Mouse (Mus musculus): ENCODE results near the gene Nckap5. TPM values are rescaled to one million over a fixed set of nuclear protein-coding genes. Genes with fewer than 3 reads are reported as not detected.

Gene Nckap5
- polyA plus RNA-seq, 1 experiment = 3.1 TPM

- no peak for DNase-seq
- Histone ChIP-seq H3K27ac (ENCODE audit: insufficient read depth, low read depth, low read length) (no peak overlapping the region), H3K4me3 (ENCODE audit: insufficient read depth, low read depth, low read length) (no peak overlapping the region), H3K4me1 (ENCODE audit: control insufficient read depth, insufficient read depth, low read length) (no peaks in the 10 kb centered on the region), H3K27me3 (replicated peaks; ENCODE audit: control insufficient read depth, insufficient read depth, low read length) (no peaks in the 10 kb centered on the region; the same call in 1 of the 2 replicates), H3K36me3 (ENCODE audit: control insufficient read depth, insufficient read depth, low read length) (no peaks in the 10 kb centered on the region)
- WGBS = 61% methylated on average over 9 of the region's 9 CpGs
- TF ChIP-seq CTCF (conservative IDR thresholded peaks at IDR 0.05; ENCODE audit: insufficient read depth, insufficient read length, low read depth, low read length) = no peak
- no peak for TF ChIP-seq POLR2A (IDR thresholded peaks at IDR 0.05; ENCODE audit: low read depth, low read length)
Observed at GRCm38 (mm10) chr1:126451472-126451871, 379.1 kb downstream of the Nckap5 start.

DNA sequence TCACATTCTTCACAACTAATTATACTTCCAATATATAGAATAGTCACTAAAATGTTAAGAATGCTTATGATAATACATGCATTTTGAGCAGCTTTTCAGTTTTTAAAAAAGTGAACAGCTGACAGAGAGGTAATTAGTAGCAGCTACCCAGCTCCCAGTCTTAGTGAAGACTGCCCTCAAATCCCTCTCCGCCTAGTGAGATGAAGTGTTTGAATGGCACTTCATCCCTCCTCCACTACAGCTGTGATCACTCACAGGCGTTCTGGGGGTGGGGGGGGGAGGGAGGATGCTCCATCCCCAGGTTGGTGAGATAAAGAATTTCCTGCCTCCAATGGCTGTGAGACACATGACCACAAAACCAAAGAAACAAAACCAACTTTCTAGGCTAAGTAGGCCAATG is 381.2 kb downstream of the Nckap5 start:
- TF ChIP-seq POLR2A (IDR thresholded peaks at IDR 0.05; ENCODE audit: low read depth, low read length) = no peak
- no peak for TF ChIP-seq CTCF (conservative IDR thresholded peaks at IDR 0.05; ENCODE audit: insufficient read depth, insufficient read length, low read depth, low read length)
- Histone ChIP-seq H3K27ac (ENCODE audit: insufficient read depth, low read depth, low read length) (no peak overlapping the region), H3K4me3 (ENCODE audit: insufficient read depth, low read depth, low read length) (no peak overlapping the region), H3K27me3 (replicated peaks; ENCODE audit: control insufficient read depth, insufficient read depth, low read length) (no peaks in the 10 kb centered on the region; the same call in 1 of the 2 replicates), H3K36me3 (ENCODE audit: control insufficient read depth, insufficient read depth, low read length) (no peaks in the 10 kb centered on the region), H3K4me1 (ENCODE audit: control insufficient read depth, insufficient read depth, low read length) (no peaks in the 10 kb centered on the region)
- 63% methylated on average over 2 of the region's 2 CpGs for WGBS
- DNase-seq = no peak

GRCm38 (mm10) chr1:126443890-126444289 is 386.7 kb downstream of the Nckap5 start:
- 65% methylated on average over 2 of the region's 2 CpGs for WGBS

DNA sequence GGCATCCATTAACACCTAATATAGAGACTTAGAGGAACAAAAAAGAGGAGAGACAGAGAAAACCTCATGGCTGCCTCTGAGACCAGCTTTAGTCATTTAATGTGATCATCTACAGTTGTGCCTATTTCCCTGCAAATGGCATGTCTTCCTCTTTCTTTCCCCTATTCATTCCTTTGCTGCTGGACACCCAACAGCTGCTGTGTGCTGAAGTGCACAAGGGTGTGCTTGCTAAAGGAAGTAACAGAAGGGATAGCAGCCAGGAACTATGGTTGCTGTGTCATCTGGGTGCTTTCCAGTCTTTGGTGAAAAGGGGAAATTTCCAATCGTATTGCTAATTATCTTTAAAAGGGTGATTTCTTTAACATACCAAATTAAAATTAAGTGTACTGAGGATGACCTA is 387.9 kb downstream of the Nckap5 start:
- no peaks in the 10 kb centered on the region; the same call in 1 of the 2 replicates for H3K27me3 ChIP-seq (replicated peaks; ENCODE audit: control insufficient read depth, insufficient read depth, low read length)
- no peak overlapping the region for H3K27ac ChIP-seq (ENCODE audit: insufficient read depth, low read depth, low read length)
- no peak overlapping the region for H3K4me3 ChIP-seq (ENCODE audit: insufficient read depth, low read depth, low read length)
- 80% methylated on average over 1 of the region's 1 CpGs for WGBS
- H3K36me3 ChIP-seq (ENCODE audit: control insufficient read depth, insufficient read depth, low read length) = no peaks in the 10 kb centered on the region
- H3K4me1 ChIP-seq (ENCODE audit: control insufficient read depth, insufficient read depth, low read length) = no peaks in the 10 kb centered on the region
- no peak for DNase-seq
- no peak for TF ChIP-seq POLR2A (IDR thresholded peaks at IDR 0.05; ENCODE audit: low read depth, low read length)
- no peak for TF ChIP-seq CTCF (conservative IDR thresholded peaks at IDR 0.05; ENCODE audit: insufficient read depth, insufficient read length, low read depth, low read length)

More at GRCm38 (mm10) chr1:126443890-126444289, 386.7 kb downstream of the Nckap5 start:
- H3K4me1 ChIP-seq (ENCODE audit: control insufficient read depth, insufficient read depth, low read length) = no peaks in the 10 kb centered on the region
- no peak for TF ChIP-seq POLR2A (IDR thresholded peaks at IDR 0.05; ENCODE audit: low read depth, low read length)
- TF ChIP-seq CTCF (conservative IDR thresholded peaks at IDR 0.05; ENCODE audit: insufficient read depth, insufficient read length, low read depth, low read length) = no peak
- no peak overlapping the region for H3K27ac ChIP-seq (ENCODE audit: insufficient read depth, low read depth, low read length)
- DNase-seq = no peak
- H3K36me3 ChIP-seq (ENCODE audit: control insufficient read depth, insufficient read depth, low read length) = no peaks in the 10 kb centered on the region
- H3K27me3 ChIP-seq (replicated peaks; ENCODE audit: control insufficient read depth, insufficient read depth, low read length) = no peaks in the 10 kb centered on the region; the same call in 1 of the 2 replicates
- no peak overlapping the region for H3K4me3 ChIP-seq (ENCODE audit: insufficient read depth, low read depth, low read length)

DNA sequence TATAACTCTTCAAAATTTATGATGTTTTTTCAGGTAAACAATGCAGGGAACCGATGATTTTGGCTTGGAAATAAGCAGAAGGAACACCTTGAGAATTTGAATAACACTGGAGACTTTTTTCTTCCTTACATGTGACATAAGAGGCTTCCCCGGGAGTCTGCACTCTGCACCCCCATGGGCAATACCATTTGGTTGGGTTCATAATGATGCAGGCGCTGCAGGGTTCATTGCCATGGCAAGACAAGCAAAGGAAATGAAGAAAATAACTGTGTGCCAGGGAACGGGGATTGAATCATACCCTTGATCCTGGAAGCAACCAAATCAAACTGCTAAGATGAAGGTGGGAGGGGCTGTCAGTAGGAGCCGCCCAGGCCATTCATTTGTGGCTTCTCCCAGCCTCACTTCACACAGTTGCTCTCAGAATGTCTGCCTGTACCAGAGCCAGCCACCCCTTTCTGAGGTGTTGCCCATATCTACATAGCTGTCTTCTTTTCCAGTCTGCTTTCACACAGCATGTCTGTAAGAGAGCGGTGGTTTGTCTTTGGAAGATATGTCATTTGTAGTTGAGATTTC is 392.5 kb downstream of the Nckap5 start:
- no peak for DNase-seq
- Histone ChIP-seq H3K27me3 (replicated peaks; ENCODE audit: control insufficient read depth, insufficient read depth, low read length) (no peaks in the 10 kb centered on the region; the same call in 1 of the 2 replicates), H3K4me3 (ENCODE audit: insufficient read depth, low read depth, low read length) (no peak overlapping the region), H3K36me3 (ENCODE audit: control insufficient read depth, insufficient read depth, low read length) (no peaks in the 10 kb centered on the region), H3K4me1 (ENCODE audit: control insufficient read depth, insufficient read depth, low read length) (no peaks in the 10 kb centered on the region), H3K27ac (ENCODE audit: insufficient read depth, low read depth, low read length) (no peak overlapping the region)
- 78% methylated on average over 6 of the region's 6 CpGs for WGBS
- TF ChIP-seq POLR2A (IDR thresholded peaks at IDR 0.05; ENCODE audit: low read depth, low read length) (no peak), CTCF (conservative IDR thresholded peaks at IDR 0.05; ENCODE audit: insufficient read depth, insufficient read length, low read depth, low read length) (no peak)

DNA sequence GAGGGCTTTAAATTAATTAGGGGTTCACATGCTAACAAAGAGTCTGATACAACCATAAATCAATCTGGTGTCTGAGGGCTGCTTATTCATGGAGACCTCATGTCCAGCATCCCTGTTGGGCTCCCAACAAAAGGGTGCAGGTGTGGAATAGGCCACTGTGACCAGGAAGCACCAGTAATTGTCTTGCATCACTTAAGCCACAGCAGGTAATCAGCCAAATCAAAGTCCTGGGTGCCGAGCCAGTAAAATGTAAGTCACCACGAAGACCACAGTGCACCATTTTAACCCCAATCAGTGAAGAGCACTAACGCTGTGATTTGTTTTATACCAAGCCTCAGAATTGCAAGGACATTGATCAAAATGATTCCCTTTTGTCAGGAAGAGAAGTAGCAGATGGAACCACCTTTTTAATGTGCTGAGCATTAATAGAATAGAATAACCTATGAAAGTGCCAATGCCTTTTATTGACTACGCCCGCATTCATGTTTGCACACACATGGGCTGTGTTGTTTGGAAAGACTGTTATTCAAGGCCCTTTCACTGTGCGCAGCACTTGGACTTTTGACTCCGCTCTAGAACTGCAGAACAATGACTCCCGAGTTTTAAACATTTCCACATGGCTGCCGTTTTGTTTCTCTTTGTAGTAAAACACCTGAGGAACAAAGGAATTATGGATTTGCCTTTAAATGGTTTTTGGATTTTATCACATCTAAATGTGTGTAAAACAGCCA is 393.5 kb downstream of the Nckap5 start:
- Histone ChIP-seq H3K27ac (ENCODE audit: insufficient read depth, low read depth, low read length) (no peak overlapping the region), H3K36me3 (ENCODE audit: control insufficient read depth, insufficient read depth, low read length) (no peaks in the 10 kb centered on the region), H3K4me3 (ENCODE audit: insufficient read depth, low read depth, low read length) (no peak overlapping the region), H3K4me1 (ENCODE audit: control insufficient read depth, insufficient read depth, low read length) (no peaks in the 10 kb centered on the region), H3K27me3 (replicated peaks; ENCODE audit: control insufficient read depth, insufficient read depth, low read length) (no peaks in the 10 kb centered on the region; the same call in 1 of the 2 replicates)
- DNase-seq = no peak
- TF ChIP-seq POLR2A (IDR thresholded peaks at IDR 0.05; ENCODE audit: low read depth, low read length) (no peak), CTCF (conservative IDR thresholded peaks at IDR 0.05; ENCODE audit: insufficient read depth, insufficient read length, low read depth, low read length) (no peak)
- 77% methylated on average over 9 of the region's 9 CpGs for WGBS

GRCm38 (mm10) chr1:126432285-126432684 is 398.3 kb downstream of the Nckap5 start:
- Histone ChIP-seq H3K4me1 (ENCODE audit: control insufficient read depth, insufficient read depth, low read length) (no peaks in the 10 kb centered on the region), H3K36me3 (ENCODE audit: control insufficient read depth, insufficient read depth, low read length) (no peaks in the 10 kb centered on the region), H3K4me3 (ENCODE audit: insufficient read depth, low read depth, low read length) (no peak overlapping the region), H3K27ac (ENCODE audit: insufficient read depth, low read depth, low read length) (no peak overlapping the region), H3K27me3 (replicated peaks; ENCODE audit: control insufficient read depth, insufficient read depth, low read length) (no peaks in the 10 kb centered on the region)
- 87% methylated on average over 4 of the region's 4 CpGs for whole genome bisulfite sequencing
- TF ChIP-seq CTCF (conservative IDR thresholded peaks at IDR 0.05; ENCODE audit: insufficient read depth, insufficient read length, low read depth, low read length) (no peak), POLR2A (IDR thresholded peaks at IDR 0.05; ENCODE audit: low read depth, low read length) (no peak)
- no peak for DNase-seq
